Mouse (Mus musculus) olfactory bulb, adult 2 months (tissue): ENCODE data around the gene Ncan.

ENCODE experiments used
- CTCF ChIP-seq: fragments of 200-500 bp; IDR thresholded peaks from 2 replicates; pipeline ENCODE4 v1.5.1; 2012; ENCODE audit warnings: low read depth, mild to moderate bottlenecking, low read length, moderate library complexity; ENCODE audit not compliant: insufficient read depth
- POLR2A ChIP-seq: fragments of 200-500 bp; IDR thresholded peaks from 2 replicates; pipeline ENCODE4 v1.6.1; 2012; ENCODE audit warnings: mild to moderate bottlenecking, low read depth, low read length, moderate library complexity; ENCODE audit not compliant: insufficient read depth

DNA sequence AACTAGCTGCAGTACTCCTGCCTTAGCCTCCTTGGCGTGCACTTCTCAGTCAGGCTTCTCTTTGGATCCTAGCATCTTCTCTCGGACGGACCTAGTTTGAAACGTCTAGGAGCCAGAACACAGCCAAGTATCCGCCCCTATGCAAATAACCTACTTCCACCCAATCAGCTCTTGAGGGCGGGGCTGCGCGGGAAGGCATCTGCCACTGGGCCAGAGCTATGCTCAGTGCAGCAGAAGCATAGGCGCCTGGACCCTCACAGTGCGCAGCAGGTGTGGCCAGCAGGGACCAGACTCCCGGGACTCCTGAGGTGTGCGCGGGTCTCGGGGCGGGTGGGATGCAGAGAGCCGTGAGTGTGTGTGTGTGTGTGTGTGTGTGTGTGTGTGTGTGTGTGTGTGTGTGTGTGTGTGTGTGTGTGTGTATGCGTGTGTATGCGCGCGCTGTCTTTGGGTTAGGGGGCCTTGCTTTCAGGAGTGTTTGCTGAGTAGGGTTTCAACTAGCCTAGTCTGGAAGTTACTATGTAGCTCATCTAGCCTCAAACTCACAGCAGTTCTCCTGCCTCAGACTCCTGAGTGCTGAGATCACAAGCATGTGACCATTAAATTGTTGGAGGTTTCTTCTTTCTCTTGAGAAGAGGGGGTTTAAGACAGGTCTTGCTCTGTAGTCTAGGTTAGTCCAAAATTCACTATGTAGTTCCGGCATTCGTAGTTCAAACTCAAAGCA, 32.0 kb upstream of the Ncan start:
- TF ChIP-seq CTCF (no peak), POLR2A (no peak)
